Mouse (Mus musculus) hindbrain, embryonic 10.5 days (tissue): ENCODE data around the gene Skint10. TPM values are rescaled to one million over a fixed set of nuclear protein-coding genes. Genes with fewer than 3 reads are reported as not detected.

Experiments
- DNase-seq: peaks from one replicate; pipeline ENCODE4 v3.0.0-alpha.2; 2017; ENCODE audit warnings: low spot score
- H3K27ac ChIP-seq: fragments of 300-500 bp; sonication (generic); 2 replicates; pipeline ENCODE4 v1.5.1; 2016; ENCODE audit warnings: mild to moderate bottlenecking, moderate library complexity
- H3K27me3 ChIP-seq: fragments of 300-500 bp; sonication (generic); 2 replicates; pipeline ENCODE4 v1.6.1; 2016; ENCODE audit warnings: mild to moderate bottlenecking; ENCODE audit not compliant: poor library complexity, insufficient read depth, severe bottlenecking
- H3K36me3 ChIP-seq: fragments of 300-500 bp; sonication (generic); 2 replicates; pipeline ENCODE4 v1.6.1; 2016; ENCODE audit warnings: mild to moderate bottlenecking, moderate library complexity
- H3K4me1 ChIP-seq: fragments of 300-500 bp; sonication (generic); replicated peaks from 2 replicates; pipeline ENCODE4 v1.6.1; 2016; ENCODE audit warnings: mild to moderate bottlenecking
- H3K4me3 ChIP-seq: fragments of 300-500 bp; sonication (generic); 2 replicates; pipeline ENCODE4 v1.5.1; 2016; ENCODE audit warnings: mild to moderate bottlenecking, moderate library complexity
- H3K9me3 ChIP-seq: fragments of 300-500 bp; sonication (generic); 2 replicates; pipeline ENCODE4 v1.6.1; 2016; ENCODE audit warnings: mild to moderate bottlenecking, moderate library complexity
- WGBS: fragments of 180-500 bp; shearing (Covaris S2); methylation state at CpG from one replicate; pipeline ENCODE4 v1.1.7; 2016; 5-methylcytosine and 5-hydroxymethylcytosine counted together
- polyA plus RNA-seq: library from polyadenylated mRNA; unstranded; fragments of >200 nt; fragmentation: Nextera tagmentation; extraction: Ambion mirVana; gene quantifications from 2 replicates; pipeline ENCODE4 v1.2.1, GENCODE M21; 2016

Skint10 gene
- not detected in 2 replicates for polyA plus RNA-seq

DNA sequence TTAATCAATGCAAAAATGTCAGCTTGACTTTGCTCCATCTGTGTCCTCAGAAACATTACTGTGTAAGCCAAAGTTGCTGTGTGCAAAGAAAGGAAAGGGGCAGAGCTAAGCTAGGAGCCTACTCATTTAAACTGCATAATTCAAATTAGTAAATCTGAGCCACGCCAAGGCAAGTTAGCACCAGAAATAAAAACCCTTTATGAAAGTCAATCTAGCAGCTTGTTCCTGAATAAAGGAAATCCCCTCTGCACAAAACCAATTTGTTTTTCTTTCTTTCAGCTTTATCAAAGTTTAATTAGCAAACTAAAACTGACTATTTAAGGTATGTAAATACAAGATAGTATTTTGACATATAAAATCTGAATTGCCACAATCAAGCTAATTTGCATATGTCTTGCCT is at the start of gene Skint10:
Gene Skint10, minus strand, starts transcription at position 101 of the 400 bp plus-strand sequence.
- H3K9me3 ChIP-seq, result peaks cover 3% of the 10 kb centered on the region; the same call in 1 of the 2 replicates
- no peak within 1 kb of the TSS for H3K4me3 ChIP-seq
- no peaks in the 10 kb centered on the region for H3K27me3 ChIP-seq
- H3K27ac ChIP-seq, result no peak within 1 kb of the TSS
- H3K4me1 ChIP-seq, result no peaks in the 10 kb centered on the region
- no peak for DNase-seq
- H3K36me3 ChIP-seq, result no peaks in the 10 kb centered on the region
- WGBS, result 79% methylated on average over 1 of the region's 1 CpGs

DNA sequence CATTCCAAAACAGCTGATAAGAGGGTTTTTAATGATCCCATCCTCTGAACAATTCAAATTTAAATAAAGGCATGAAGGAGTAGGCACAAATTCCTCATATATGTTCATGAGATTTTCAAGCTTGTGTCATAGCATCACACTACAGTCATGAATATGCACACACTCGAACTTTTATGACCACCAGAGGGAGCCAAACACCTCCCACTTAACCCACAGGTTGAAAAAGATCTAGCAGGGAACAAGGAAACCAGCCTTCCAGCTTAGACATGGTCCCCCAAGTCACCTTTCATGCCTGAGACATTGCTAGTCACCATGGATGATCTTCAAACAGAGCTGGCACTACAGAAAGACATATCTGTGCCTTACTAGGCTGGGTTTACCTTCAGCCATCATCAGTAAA is 16.0 kb upstream of the Skint10 start:
- Histone ChIP-seq H3K36me3 (no peaks in the 10 kb centered on the region), H3K27ac (no peak overlapping the region), H3K4me1 (no peaks in the 10 kb centered on the region), H3K4me3 (no peak overlapping the region), H3K9me3 (peaks cover 57% of the 10 kb centered on the region), H3K27me3 (no peaks in the 10 kb centered on the region)
- WGBS, result 5% methylated on average over 1 of the region's 1 CpGs
- DNase-seq, result no peak

Other genes starting within 250 kb of the Skint10 start
- gene Skint2, start 217.7 kb downstream of the Skint10 start, polyA plus RNA-seq, result not detected in 2 replicates